Mouse (Mus musculus) olfactory bulb, adult 2 months (tissue): ENCODE data around the gene Ror2.

ENCODE experiments used
- CTCF ChIP-seq: fragments of 200-500 bp; IDR thresholded peaks from 2 replicates; pipeline ENCODE4 v1.5.1; 2012; ENCODE audit warnings: low read depth, mild to moderate bottlenecking, low read length, moderate library complexity; ENCODE audit not compliant: insufficient read depth
- POLR2A ChIP-seq: fragments of 200-500 bp; IDR thresholded peaks from 2 replicates; pipeline ENCODE4 v1.6.1; 2012; ENCODE audit warnings: mild to moderate bottlenecking, low read depth, low read length, moderate library complexity; ENCODE audit not compliant: insufficient read depth

GRCm38 (mm10) chr13:53094658-53095057 is 191.3 kb downstream of the Ror2 start:
- TF ChIP-seq POLR2A, result no peak
- no peak for TF ChIP-seq CTCF
